Mouse (Mus musculus) T-cell, adult 66 days (primary cell): Measurements from ENCODE around the gene Lrrn3. TPM values are rescaled to one million over a fixed set of nuclear protein-coding genes. Genes with fewer than 3 reads are reported as not detected.

Experiments used
- total RNA-seq, 2 experiments: library from RNA; stranded (reverse); gene quantifications; 3 replicates in 1 of 2; 4 replicates in 1 of 2; pipeline ENCODE4 v1.2.4; 2023

Lrrn3 gene
- under 1 TPM in 1 of 2 experiments, not detected in 1; 0.23 TPM for total RNA-seq

DNA sequence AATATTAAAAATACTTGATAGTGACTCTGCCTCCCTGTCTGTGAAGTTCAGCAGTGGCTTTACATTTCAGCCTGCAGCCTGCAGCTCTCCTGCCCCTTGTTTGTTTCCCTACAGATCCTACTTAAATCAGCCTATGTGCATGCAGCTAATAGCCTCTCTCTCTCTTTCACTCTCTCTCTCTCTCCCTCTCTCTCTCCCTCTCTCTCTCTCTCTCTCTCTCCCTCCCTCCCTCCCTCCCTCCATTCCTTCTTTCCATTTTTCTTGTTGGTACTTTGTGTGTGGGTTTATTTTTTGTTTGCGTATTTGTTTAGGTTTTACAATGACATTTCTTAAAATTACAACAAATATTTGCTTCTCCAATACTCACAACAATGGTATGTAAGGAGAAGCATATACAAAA is at the start of gene Lrrn3:
TSS of gene Lrrn3 (minus strand) at position 101 of the 400 bp plus-strand sequence.

